Mouse (Mus musculus): ENCODE data around the gene Urb2.

DNA sequence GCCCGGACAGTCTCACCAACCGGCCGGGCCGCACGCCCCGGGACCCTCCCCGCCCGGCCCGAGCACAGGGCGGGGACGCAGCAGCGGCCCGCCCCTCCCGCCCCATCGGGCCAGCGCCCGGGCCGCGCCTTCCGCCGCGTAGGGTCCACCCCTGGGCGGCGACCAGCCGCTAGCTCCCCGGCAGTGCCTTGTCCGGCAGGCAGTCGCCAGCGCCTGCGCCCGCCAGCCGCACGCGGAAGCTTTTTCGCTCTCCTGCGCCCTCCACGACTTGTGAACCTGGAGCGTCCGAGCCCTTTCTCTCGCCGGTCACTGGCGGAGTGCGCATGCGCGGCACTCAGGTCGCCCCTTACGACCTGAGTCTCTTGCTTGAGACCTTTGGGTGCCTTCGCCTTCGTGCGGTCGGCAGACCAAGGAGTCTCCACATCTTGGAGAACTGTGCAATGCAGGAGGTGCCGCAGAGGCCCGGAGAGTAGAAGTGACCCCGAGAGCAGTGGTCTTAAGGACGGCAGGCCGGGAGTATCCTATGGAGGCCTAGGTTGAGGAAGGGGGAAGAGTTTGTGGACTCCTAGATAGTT is 38.4 kb upstream of the Urb2 start, which contains the start of gene Abcb10:
- TF ChIP-seq CTCF (IDR thresholded peaks at IDR 0.05; ENCODE audit: low read depth, low read length) (no peak), GATA1 (IDR thresholded peaks at IDR 0.05; ENCODE audit: borderline replicate concordance, low read length) (no peak), TAL1 (conservative IDR thresholded peaks at IDR 0.05; ENCODE audit: low read depth, low read length) (no peak), GATA2 (IDR thresholded peaks at IDR 0.05; ENCODE audit: borderline replicate concordance, low read depth, low read length) (no peak)

Data from G1E (cell line).